Mouse (Mus musculus) urinary bladder, postnatal 25 days (tissue): Measurements from ENCODE around the gene Ppp1r12b.

Source experiments
- DNase-seq: peaks from one replicate; pipeline ENCODE4 v3.0.0; 2022; ENCODE audit warnings: low spot score

The Ppp1r12b gene

GRCm38 (mm10) chr1:134791456-134791855, 164.3 kb downstream of the Ppp1r12b start:
- no peak for DNase-seq

DNA sequence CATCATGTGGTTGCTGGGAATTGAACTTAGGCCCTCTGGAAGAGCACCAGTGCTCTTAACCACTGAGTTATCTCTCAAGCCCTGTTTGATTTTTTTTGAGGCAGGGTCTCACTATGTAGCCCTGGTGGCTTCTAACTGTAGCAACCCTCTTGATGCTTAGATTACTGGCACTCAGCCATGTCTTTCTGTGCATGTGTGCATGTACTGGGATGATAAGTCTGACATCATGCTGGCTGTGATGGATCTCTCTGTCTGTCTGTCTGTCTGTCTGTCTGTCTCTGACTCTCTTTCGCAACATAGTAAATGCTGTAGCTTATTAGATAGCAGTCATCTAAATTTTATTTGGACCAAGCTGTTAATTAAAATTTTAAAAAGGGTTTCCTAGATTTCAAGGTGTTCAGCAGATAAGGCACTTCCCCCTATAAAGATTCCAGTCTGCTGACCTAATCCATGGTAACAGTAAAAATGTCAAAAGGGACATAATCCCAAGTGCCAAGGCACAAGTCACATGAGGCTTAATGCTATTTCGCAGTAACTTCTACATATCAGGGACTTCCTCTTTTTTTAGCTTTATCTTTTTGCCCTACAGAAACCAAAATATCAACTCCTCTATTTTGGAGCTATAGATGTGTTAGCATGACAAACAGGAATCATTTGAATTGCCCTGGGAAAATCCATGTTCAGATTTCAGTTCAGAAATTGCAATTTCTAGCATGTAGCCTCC, 164.9 kb downstream of the Ppp1r12b start:
- no peak for DNase-seq

DNA sequence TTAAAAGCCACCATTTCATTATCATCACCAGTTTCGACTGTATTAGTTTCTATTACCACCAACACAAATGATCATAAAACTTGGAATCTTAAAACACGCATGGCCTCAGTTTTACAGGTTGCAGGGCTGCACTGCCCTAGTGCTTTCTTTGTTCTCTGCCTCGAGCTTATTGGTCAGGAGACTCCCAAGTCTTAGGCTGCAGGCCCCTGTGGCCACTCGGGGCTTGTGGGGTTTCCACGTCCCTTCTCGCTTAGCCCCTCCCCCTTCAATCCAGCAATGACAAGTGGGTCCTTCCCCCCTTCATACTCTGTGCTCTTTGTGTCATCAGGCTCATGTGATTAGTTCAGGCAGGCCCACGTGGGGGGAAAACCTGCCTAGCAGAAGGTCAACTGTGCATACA, 167.6 kb downstream of the Ppp1r12b start:
- DNase-seq, result no peak

GRCm38 (mm10) chr1:134784911-134785310, 170.8 kb downstream of the Ppp1r12b start:
- DNase-seq, result no peak

DNA sequence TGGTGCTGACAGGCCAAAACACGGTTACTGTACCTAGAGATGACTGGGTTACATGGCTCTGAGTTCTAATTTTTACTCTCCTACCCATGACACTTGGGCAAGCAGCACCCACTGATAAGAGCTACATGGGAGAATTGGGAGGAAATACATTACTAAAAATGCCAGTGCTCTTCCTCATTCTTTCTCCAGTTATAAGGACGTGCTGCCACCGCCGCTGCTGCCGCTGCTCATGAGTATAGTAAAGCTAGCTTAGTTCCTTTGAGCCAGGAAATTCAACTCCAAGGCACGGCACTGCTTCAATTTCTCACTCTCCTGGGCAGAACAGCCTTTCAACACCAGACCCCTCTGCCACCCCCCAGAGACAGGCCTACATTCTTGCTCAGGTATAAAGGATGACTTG, 171.3 kb downstream of the Ppp1r12b start:
- DNase-seq, result no peak

- no peak for DNase-seq
Measured at GRCm38 (mm10) chr1:134783958-134784357, 171.8 kb downstream of the Ppp1r12b start.

GRCm38 (mm10) chr1:134782797-134783196, 172.9 kb downstream of the Ppp1r12b start:
- DNase-seq, result no peak

GRCm38 (mm10) chr1:134777936-134778548, 177.7 kb downstream of the Ppp1r12b start:
- no peak for DNase-seq

- DNase-seq, result no peak
Measured at GRCm38 (mm10) chr1:134777201-134777885, 178.4 kb downstream of the Ppp1r12b start.

DNA sequence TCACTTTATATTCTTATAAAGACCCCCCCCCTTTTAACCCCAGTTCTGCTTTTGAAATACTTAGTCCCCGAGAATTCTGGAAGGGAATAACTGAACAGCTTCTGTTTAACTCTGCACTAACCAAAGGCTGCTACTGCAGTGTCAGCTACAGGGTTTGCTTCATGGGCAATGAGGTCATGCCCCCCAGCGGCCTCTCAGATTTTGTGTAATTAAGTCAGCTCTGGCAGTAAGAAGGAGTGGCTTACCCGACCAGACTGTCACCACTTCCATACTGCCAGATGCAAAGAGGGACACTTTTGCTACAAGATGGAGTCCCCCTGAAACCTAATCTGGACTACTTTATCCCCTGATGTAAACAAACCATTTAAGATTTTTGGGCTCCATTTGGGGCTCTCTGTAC, 180.1 kb downstream of the Ppp1r12b start:
- no peak for DNase-seq

GRCm38 (mm10) chr1:134774728-134775287, 180.9 kb downstream of the Ppp1r12b start:
- no peak for DNase-seq

- DNase-seq, result no peak
Measured at GRCm38 (mm10) chr1:134774247-134774646, 181.5 kb downstream of the Ppp1r12b start.

DNA sequence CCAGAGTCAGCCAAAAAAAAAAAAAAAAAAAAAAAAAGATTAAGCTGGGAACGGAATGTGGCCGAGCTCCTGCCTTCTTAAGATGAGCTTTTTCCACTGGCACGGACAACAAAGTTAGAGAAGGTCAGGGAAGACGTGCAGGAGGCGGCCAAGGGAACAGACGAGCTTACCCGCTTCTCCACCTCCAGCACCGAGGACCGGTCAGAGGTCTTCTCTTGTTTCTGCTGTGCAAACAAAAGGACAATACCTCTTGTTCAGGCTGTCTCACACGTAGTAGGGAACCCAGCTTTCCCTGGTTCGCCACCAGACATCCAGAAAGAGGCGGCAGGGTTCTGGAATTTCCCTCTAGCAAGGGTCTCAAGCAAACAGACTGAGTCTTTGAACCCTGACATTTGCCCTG, 182.5 kb downstream of the Ppp1r12b start:
- no peak for DNase-seq

DNA sequence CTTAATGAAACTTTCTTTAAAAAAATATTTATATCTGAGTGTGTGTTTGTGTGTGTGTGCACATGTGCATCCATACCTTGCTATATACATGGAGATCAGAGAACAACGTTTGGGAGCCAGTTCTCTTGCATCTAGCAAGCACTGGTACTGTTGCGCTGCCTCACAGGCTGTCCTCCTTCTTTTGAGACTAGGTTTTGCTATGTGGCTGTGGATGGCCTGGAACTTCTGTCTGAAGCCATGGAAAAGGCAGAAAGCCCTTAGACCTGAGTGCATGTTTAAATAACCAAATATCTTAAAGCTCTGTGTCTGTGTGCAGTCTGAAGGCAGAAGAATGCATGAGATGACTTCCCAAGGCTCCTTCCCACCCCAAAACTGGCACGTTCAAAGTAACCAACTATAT, 182.9 kb downstream of the Ppp1r12b start:
- DNase-seq, result no peak

DNA sequence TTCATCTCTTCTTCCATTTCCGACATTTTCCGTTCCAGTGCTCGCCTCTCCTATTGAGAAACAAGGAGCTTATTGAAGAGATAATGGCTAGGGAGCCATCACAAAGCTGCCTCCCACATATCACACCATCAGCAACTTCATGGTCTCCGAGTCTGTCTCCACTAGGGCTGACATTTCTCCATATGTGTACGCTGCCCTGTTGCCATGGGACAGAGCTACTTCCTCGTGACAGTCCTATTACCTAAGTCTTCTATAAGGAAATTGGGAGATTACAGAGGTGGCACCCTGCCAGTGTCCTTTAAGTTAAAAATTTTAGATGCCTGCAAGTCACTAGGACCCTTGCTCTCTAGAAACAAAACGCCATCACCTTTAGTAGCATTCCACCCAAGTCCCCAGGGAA, 183.7 kb downstream of the Ppp1r12b start:
- DNase-seq, result no peak

DNA sequence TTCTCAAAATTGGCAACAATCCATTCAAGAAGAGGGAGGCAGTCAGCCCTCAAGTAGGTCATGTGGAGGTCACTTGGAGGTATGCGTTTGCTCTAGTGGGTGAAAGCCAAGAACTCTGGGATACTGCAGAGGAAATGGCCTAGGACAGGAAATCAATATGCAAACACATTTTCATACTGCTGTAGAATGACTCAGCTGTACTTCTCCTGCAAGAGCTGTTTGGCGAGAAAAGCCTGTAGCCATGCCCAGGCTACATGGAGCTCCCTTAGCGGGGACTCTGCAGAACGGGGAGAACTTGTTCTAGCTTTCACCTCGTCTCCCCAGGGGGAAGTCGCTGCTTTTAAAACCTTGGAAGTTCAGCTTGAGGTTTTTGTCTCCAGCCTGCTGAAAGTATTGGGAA, 184.4 kb downstream of the Ppp1r12b start:
- DNase-seq, result peak; percentile 68

GRCm38 (mm10) chr1:134770312-134770711, 185.4 kb downstream of the Ppp1r12b start:
- no peak for DNase-seq

DNA sequence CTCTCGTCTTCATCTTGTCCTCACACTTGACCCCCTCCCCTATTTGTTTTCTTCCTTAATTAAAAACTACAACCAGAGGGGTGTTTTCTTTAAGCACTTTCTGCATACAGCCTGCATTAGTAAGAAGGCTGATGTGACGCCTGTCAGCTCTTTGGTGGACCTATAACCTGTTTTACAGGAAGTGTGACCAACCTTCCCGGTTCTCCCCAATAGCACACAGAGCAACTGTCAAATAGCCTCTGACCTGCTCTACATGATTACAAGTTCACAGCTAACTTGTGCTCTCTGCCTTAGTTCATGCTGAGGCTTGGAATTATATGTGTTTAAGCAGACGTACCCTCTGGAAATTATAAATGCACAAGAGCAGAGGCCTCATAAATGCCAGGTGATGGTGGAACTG, 189.3 kb downstream of the Ppp1r12b start:
- no peak for DNase-seq

DNA sequence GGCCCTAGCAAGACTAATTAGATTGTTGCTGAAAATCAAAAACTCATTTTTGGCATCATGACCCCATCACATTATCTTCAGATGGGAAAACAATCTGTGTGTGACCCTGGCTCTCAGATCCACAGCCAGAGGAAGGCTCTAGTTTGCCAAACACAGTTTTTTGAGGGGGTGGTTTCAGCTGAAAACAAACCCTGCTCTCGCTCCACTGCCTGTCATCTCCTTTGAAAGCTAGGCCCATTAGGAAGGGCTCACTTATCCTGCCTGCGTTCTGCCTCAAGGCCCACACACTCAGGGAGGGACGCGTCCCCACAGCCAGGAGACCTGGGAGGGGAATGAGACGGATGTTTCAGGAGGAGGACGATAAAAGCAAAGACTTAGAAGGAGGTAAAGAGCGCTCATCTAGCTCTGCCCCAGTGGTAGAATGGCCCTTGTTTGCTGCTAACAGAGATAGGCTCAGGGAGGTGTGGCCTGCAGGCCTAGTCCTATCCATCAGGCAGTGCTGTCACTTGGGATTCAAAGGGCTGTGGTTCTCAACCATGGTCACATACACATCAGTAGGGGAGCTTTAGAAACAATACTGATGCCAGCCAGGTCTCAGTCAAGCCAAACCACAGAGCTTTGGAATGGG, 190.8 kb downstream of the Ppp1r12b start:
- no peak for DNase-seq

GRCm38 (mm10) chr1:134763776-134764438, 191.8 kb downstream of the Ppp1r12b start:
- DNase-seq, result no peak

GRCm38 (mm10) chr1:134763250-134763649, 192.5 kb downstream of the Ppp1r12b start:
- no peak for DNase-seq

DNA sequence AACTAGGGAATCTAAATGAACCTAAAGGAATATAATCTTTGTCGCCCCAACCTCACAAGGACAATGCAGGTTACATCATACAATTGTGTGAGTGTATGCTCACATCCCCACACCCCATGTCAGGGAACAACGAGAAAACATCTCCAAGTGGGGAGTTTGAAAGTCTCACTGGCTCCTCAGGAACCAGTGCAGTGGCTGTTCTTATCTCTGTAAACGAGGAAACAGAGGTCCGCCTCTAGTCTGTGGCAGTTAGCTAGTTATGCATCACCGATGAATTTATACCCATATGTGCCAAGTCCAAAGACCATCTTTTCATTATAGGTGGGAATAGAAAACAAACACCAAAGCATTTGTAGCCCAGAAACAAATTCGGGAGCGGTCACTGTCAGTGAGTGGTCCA, 194.2 kb downstream of the Ppp1r12b start:
- DNase-seq, result no peak
